Mouse (Mus musculus) embryonic facial prominence, embryonic 15.5 days (tissue): Measurements from ENCODE around the gene Wnt5b. TPM values are rescaled to one million over a fixed set of nuclear protein-coding genes. Genes with fewer than 3 reads are reported as not detected.

Experiments
- ATAC-seq: fragments of 200-750 bp; cut with Nextera tagmentation; 2 replicates; pipeline ENCODE4 v1.8.0; 2017; ENCODE audit warnings: low read depth, moderate TSS enrichment; ENCODE audit not compliant: insufficient number of reproducible peaks, low FRiP score, low TSS enrichment
- H3K27ac ChIP-seq: fragments of 300-500 bp; sonication (generic); replicated peaks from 2 replicates; pipeline ENCODE4 v1.5.1; 2015; ENCODE audit warnings: mild to moderate bottlenecking, inconsistent platforms
- H3K27me3 ChIP-seq: fragments of 300-500 bp; sonication (generic); 2 replicates; pipeline ENCODE4 v1.6.1; 2015; ENCODE audit warnings: inconsistent platforms
- H3K36me3 ChIP-seq: fragments of 300-500 bp; sonication (generic); 2 replicates; pipeline ENCODE4 v1.6.1; 2015; ENCODE audit warnings: mild to moderate bottlenecking, inconsistent platforms
- H3K4me1 ChIP-seq: fragments of 300-500 bp; sonication (generic); 2 replicates; pipeline ENCODE4 v1.6.1; 2015; ENCODE audit warnings: inconsistent platforms
- H3K4me2 ChIP-seq: fragments of 300-500 bp; sonication (generic); replicated peaks from 2 replicates; pipeline ENCODE4 v1.6.1; 2015; ENCODE audit warnings: mild to moderate bottlenecking, inconsistent platforms
- H3K4me3 ChIP-seq: fragments of 300-500 bp; sonication (generic); replicated peaks from 2 replicates; pipeline ENCODE4 v1.5.1; 2015; ENCODE audit warnings: mild to moderate bottlenecking, inconsistent platforms
- H3K9ac ChIP-seq: fragments of 300-500 bp; sonication (generic); 2 replicates; pipeline ENCODE4 v1.6.1; 2015; ENCODE audit warnings: inconsistent platforms
- H3K9me3 ChIP-seq: fragments of 300-500 bp; sonication (generic); replicated peaks from 2 replicates; pipeline ENCODE4 v1.6.1; 2016; ENCODE audit warnings: inconsistent platforms
- WGBS: fragments of 180-500 bp; shearing (Covaris S2); methylation state at CpG from one replicate; pipeline ENCODE4 v1.1.7; 2015; 5-methylcytosine and 5-hydroxymethylcytosine counted together
- polyA plus RNA-seq: library from polyadenylated mRNA; unstranded; fragments of >200 nt; fragmentation: Nextera tagmentation; extraction: Ambion mirVana; gene quantifications from 2 replicates; pipeline ENCODE4 v1.2.1, GENCODE M21; 2015

The Wnt5b gene
- polyA plus RNA-seq, 1 experiment from 2014 or later = 9.8 TPM

DNA sequence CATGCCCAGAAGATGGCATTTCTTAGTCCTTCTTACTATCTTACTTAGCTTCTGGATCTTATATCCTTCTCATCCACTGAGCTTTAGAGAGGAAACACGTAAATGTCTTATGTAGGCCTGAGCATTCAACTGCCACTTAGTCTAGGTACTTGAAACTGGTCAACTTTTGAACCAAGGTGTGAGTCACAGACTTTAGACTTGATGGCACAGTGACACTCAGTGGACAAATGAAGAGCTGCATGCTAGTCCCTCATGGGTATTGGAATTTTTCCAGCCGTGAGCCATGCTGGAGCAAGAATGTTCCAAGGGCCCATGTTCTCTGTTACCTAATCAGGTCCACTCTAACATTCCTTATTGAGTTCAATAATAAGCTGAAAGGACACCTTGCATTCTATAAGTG, 113.6 kb downstream of the Wnt5b start:
- no peak overlapping the region for H3K4me2 ChIP-seq
- no peak overlapping the region for H3K9ac ChIP-seq
- no peaks in the 10 kb centered on the region for H3K27me3 ChIP-seq
- no peaks in the 10 kb centered on the region for H3K4me1 ChIP-seq
- H3K27ac ChIP-seq = no peak overlapping the region
- no peak for ATAC-seq
- no peaks in the 10 kb centered on the region for H3K36me3 ChIP-seq
- no peaks in the 10 kb centered on the region for H3K9me3 ChIP-seq
- WGBS = 46% methylated on average over 2 of the region's 2 CpGs
- H3K4me3 ChIP-seq = no peak overlapping the region

- ATAC-seq = no peak
- Histone ChIP-seq H3K9ac (no peak overlapping the region), H3K27ac (no peak overlapping the region)
Observed at GRCm38 (mm10) chr6:119429311-119429710, 114.8 kb downstream of the Wnt5b start.

GRCm38 (mm10) chr6:119428611-119429010, 115.5 kb downstream of the Wnt5b start:
- no peak for ATAC-seq
- Histone ChIP-seq H3K9ac (no peak overlapping the region), H3K4me2 (no peak overlapping the region), H3K4me1 (no peaks in the 10 kb centered on the region), H3K4me3 (no peak overlapping the region), H3K27ac (no peak overlapping the region), H3K27me3 (no peaks in the 10 kb centered on the region), H3K9me3 (no peaks in the 10 kb centered on the region), H3K36me3 (no peaks in the 10 kb centered on the region)
- WGBS = 90% methylated on average over 3 of the region's 3 CpGs

More at GRCm38 (mm10) chr6:119429311-119429710, 114.8 kb downstream of the Wnt5b start:
- H3K27me3 ChIP-seq = no peaks in the 10 kb centered on the region
- no peaks in the 10 kb centered on the region for H3K36me3 ChIP-seq
- H3K4me2 ChIP-seq = no peak overlapping the region
- H3K4me1 ChIP-seq = no peaks in the 10 kb centered on the region
- H3K9me3 ChIP-seq = no peaks in the 10 kb centered on the region
- H3K4me3 ChIP-seq = no peak overlapping the region
- 93% methylated on average over 13 of the region's 13 CpGs for WGBS

DNA sequence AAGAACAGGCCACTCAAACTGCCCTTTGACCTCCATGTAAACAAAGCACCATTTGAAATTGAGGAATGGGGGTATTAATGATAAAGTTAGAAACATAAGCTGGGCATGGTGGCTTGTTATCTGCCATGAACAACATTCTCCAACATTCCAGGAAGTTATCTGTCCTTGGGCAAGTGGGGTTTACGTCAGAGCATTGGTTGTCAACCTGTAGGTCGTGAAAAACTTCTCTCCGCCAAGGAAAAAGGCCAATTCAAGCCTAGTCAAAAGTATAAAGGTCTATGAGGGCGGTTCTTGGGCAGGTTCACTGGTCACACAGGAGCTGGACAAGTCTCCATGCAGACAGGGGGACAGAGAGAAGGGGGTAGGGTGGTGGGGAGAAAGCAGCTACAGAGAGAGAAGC, 123.1 kb downstream of the Wnt5b start:
- no peak overlapping the region for H3K27ac ChIP-seq
- no peak overlapping the region for H3K9ac ChIP-seq
- ATAC-seq = no peak
- H3K36me3 ChIP-seq = no peaks in the 10 kb centered on the region
- H3K9me3 ChIP-seq = no peaks in the 10 kb centered on the region
- H3K4me1 ChIP-seq = 0 out of 2 replicates have a peak, but pooled peaks cover 3% of the 10 kb centered on the region
- no peak overlapping the region for H3K4me3 ChIP-seq
- WGBS = 85% methylated on average over 4 of the region's 4 CpGs
- H3K4me2 ChIP-seq = no peak overlapping the region
- H3K27me3 ChIP-seq = no peaks in the 10 kb centered on the region

- 91% methylated on average over 5 of the region's 5 CpGs for WGBS
- 0 out of 2 replicates have a peak, but pooled peaks cover 3% of the 10 kb centered on the region for H3K4me1 ChIP-seq
- no peak overlapping the region for H3K4me2 ChIP-seq
- no peaks in the 10 kb centered on the region for H3K36me3 ChIP-seq
- no peak overlapping the region for H3K9ac ChIP-seq
- no peaks in the 10 kb centered on the region for H3K9me3 ChIP-seq
- H3K27me3 ChIP-seq = no peaks in the 10 kb centered on the region
- no peak for ATAC-seq
- no peak overlapping the region for H3K4me3 ChIP-seq
- no peak overlapping the region for H3K27ac ChIP-seq
Observed at GRCm38 (mm10) chr6:119420357-119420756, 123.8 kb downstream of the Wnt5b start.

DNA sequence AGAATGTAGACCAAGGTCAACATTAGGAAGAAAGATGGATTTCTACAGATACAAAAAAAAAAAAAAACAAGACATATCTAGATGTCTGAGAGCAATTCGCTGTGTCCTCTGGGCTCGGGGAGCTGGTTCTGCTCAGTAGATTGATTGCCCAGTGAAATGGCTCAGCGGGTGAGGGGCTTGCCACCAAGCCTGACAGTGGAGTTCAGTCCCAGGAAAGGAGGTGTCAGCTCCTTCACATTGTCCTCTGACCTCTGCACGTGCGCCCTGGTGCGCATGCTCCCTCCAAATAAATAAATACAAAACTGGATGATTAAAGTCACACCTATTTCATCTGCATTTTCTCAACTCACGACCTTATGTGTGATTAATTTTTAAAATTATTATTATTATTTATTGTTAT, 124.7 kb downstream of the Wnt5b start:
- ATAC-seq = no peak
- H3K27me3 ChIP-seq = no peaks in the 10 kb centered on the region
- H3K4me1 ChIP-seq = 0 out of 2 replicates have a peak, but pooled peaks cover 3% of the 10 kb centered on the region
- H3K4me3 ChIP-seq = no peak overlapping the region
- H3K9ac ChIP-seq = no peak overlapping the region
- H3K9me3 ChIP-seq = no peaks in the 10 kb centered on the region
- no peak overlapping the region for H3K27ac ChIP-seq
- no peaks in the 10 kb centered on the region for H3K36me3 ChIP-seq
- H3K4me2 ChIP-seq = no peak overlapping the region
- 41% methylated on average over 7 of the region's 7 CpGs for WGBS

DNA sequence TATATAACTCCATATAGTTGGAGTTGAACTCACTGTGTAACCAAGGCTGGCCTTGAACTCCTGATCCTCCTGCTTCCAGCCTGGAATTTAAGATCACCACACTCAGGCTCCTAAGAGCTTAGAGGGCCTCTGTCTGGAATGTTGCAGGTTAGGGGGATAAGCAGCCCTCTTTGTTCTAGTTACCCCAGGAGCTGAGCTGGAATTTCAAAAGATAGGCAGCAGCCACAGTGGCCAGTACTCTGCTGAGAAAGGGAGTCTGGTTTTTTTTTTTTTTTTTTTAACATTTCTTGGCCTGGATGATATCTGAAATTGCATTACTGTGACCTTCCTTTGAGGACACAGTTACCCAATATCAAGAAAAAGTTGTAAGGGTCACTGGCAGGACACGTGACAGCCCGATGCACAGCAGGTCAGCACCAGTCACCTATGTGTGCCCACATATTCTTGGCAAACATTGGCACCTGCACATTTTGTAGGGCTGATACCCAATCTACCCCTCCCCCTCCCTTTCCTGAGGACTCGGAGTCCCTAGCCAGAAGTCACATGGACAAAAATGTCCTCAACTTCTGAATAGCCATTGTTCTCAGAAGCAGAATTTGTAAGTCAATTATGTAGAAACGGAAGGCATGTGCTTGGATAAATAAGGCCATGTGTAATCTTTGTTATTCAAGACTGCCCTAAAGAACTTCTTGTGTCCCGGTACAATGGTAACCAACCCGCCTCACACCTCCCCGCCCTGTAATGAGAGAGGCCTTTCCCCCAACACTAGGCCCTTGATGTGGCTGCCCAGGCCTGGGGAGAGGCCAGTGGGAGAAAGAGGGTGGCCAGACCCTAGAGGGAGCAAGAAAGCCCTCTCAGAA, 125.5 kb downstream of the Wnt5b start:
- ATAC-seq = 0 out of 2 replicates have a peak, but pooled peaks have one; percentile 71
- Histone ChIP-seq H3K27ac (peak overlapping the region; percentile 22; the same call in 1 of the 2 replicates), H3K9me3 (no peaks in the 10 kb centered on the region), H3K36me3 (no peaks in the 10 kb centered on the region), H3K4me2 (no peak overlapping the region), H3K9ac (no peak overlapping the region), H3K27me3 (no peaks in the 10 kb centered on the region), H3K4me3 (no peak overlapping the region), H3K4me1 (0 out of 2 replicates have a peak, but pooled peaks cover 3% of the 10 kb centered on the region)
- WGBS = 43% methylated on average over 7 of the region's 7 CpGs

DNA sequence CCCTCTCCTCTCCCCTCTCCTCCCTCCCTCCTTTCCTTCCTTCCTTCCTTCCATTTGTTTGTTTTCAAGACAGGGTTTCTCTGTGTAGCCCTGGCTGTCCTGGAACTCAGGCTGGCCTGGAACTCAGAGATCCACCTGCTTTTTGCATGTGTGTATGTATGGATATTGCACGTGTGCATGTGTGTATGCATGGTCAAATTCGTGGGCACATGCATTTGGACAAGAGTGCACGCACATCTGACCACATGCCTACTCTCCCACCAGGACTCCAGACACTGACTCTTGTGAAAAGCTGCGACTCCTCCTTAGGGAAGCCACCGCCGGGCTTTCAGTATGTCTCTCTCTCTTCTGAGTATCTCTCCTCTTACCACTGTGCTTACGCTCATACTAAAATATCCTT, 126.3 kb downstream of the Wnt5b start:
- no peak overlapping the region for H3K4me2 ChIP-seq
- ATAC-seq = no peak
- H3K4me1 ChIP-seq = 0 out of 2 replicates have a peak, but pooled peaks cover 3% of the 10 kb centered on the region
- 59% methylated on average over 7 of the region's 7 CpGs for WGBS
- no peak overlapping the region for H3K27ac ChIP-seq
- H3K4me3 ChIP-seq = no peak overlapping the region
- no peak overlapping the region for H3K9ac ChIP-seq
- no peaks in the 10 kb centered on the region for H3K36me3 ChIP-seq
- H3K9me3 ChIP-seq = no peaks in the 10 kb centered on the region
- H3K27me3 ChIP-seq = no peaks in the 10 kb centered on the region

DNA sequence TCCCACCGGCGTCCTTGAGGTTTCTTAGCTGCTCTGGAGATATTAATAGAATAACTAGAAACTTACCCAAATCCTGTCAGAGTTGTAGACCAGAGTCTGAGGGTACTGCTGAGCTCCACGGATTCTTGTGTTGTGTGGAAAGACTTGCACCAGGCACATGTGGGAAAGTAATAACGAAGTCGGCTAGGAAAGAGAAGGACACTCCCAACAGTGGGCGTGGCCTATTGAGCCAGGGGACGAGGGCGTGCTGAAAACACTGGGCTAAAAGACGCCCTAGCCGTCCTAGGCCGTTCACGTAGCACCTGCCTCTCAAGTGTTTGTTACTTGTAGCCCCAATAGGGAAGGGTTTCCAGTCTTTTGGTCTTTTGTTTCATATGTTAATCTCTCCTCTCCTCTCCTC, 126.8 kb downstream of the Wnt5b start, which contains the start of gene Adipor2:
Gene Adipor2, minus strand, starts transcription at position 351 of the 400 bp plus-strand sequence.
- no peaks in the 10 kb centered on the region for H3K36me3 ChIP-seq
- no peak for ATAC-seq
- no peaks in the 10 kb centered on the region for H3K9me3 ChIP-seq
- no peak within 1 kb of the TSS for H3K9ac ChIP-seq
- H3K4me3 ChIP-seq = peak within 1 kb of the TSS; percentile 5
- H3K27me3 ChIP-seq = no peaks in the 10 kb centered on the region
- H3K4me1 ChIP-seq = 0 out of 2 replicates have a peak, but pooled peaks cover 3% of the 10 kb centered on the region
- 2% methylated on average over 12 of the region's 12 CpGs for WGBS
- peak within 1 kb of the TSS; percentile 21 for H3K4me2 ChIP-seq
- H3K27ac ChIP-seq = peak within 1 kb of the TSS; percentile 63

DNA sequence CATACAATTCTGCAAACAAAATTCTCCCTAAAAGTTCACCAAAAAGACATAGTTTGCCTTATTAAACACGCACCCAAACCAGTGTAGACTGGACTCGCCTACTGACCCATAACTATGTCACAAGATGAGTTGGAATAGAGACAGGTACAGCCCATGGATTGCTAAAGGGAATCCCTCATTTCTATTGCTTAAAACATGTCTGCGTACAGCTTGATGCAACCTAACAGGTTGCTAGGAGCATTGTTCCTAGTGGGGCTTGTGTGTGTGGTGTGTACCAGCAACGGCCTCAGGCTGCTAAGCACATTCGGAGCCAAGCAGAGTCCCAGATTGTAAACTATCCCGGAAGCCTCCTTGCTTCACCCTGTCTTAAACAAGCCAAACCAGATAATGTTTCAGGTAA, 127.5 kb downstream of the Wnt5b start:
- no peak overlapping the region for H3K4me3 ChIP-seq
- H3K36me3 ChIP-seq = no peaks in the 10 kb centered on the region
- no peak overlapping the region for H3K9ac ChIP-seq
- WGBS = 56% methylated on average over 6 of the region's 6 CpGs
- H3K27ac ChIP-seq = no peak overlapping the region
- H3K4me2 ChIP-seq = no peak overlapping the region
- H3K9me3 ChIP-seq = no peaks in the 10 kb centered on the region
- H3K4me1 ChIP-seq = 0 out of 2 replicates have a peak, but pooled peaks cover 3% of the 10 kb centered on the region
- no peak for ATAC-seq
- no peaks in the 10 kb centered on the region for H3K27me3 ChIP-seq

GRCm38 (mm10) chr6:119414262-119415043, 129.7 kb downstream of the Wnt5b start:
- WGBS = 79% methylated on average over 15 of the region's 15 CpGs

More at GRCm38 (mm10) chr6:119414262-119415043, 129.7 kb downstream of the Wnt5b start:
- ATAC-seq = no peak
- no peaks in the 10 kb centered on the region for H3K36me3 ChIP-seq
- H3K4me1 ChIP-seq = 0 out of 2 replicates have a peak, but pooled peaks cover 3% of the 10 kb centered on the region
- no peaks in the 10 kb centered on the region for H3K27me3 ChIP-seq
- no peak overlapping the region for H3K9ac ChIP-seq
- H3K27ac ChIP-seq = no peak overlapping the region
- H3K9me3 ChIP-seq = no peaks in the 10 kb centered on the region
- no peak overlapping the region for H3K4me2 ChIP-seq
- H3K4me3 ChIP-seq = no peak overlapping the region
